Mouse (Mus musculus) heart, embryonic 13.5 days (tissue): ENCODE measurements around the gene Prrx1. TPM values are rescaled to one million over a fixed set of nuclear protein-coding genes. Genes with fewer than 3 reads are reported as not detected.

Experiments used
- polyA plus RNA-seq: library from polyadenylated mRNA; unstranded; fragments of >200 nt; fragmentation: Nextera tagmentation; extraction: Ambion mirVana; gene quantifications from 2 replicates; pipeline ENCODE4 v1.2.1, GENCODE M21; 2015

The Prrx1 gene
- polyA plus RNA-seq, 1 experiment from 2014 or later = 8.2 TPM

Other genes with a start within 250 kb of the Prrx1 start
- not detected in 2 replicates for gene Mroh9, start 228.0 kb downstream of the Prrx1 start, polyA plus RNA-seq
- gene Gorab, start 90.0 kb upstream of the Prrx1 start, polyA plus RNA-seq = 9.5 and 10.8 TPM in 2 replicates